Mouse (Mus musculus) B cell, adult 2 months (primary cell): ENCODE data around the gene Cenps.
"Not testable (repeated sequence)": the region's sequence is repeated elsewhere in the genome, so short reads cannot be mapped to it uniquely, and the experiment has no call there.

Source experiments
- DNase-seq, 2 experiments: peaks; one replicate each; pipeline ENCODE4 v3.0.0; 2022

Gene Cenps

GRCm38 (mm10) chr4:149136982-149137770 is at the start of gene Cenps:
Cenps (minus strand) TSS chr4:149137629.
- peak; percentile 93 to 95 for DNase-seq

GRCm38 (mm10) chr4:149182755-149183154 is 45.3 kb upstream of the Cenps start:
- peak; percentile 36 to 40 for DNase-seq

- DNase-seq = no peak
Observed at GRCm38 (mm10) chr4:149182192-149182591, 44.8 kb upstream of the Cenps start.

- DNase-seq = no peak
Observed at GRCm38 (mm10) chr4:149179573-149179972, 42.1 kb upstream of the Cenps start.

GRCm38 (mm10) chr4:149179160-149179559 is 41.7 kb upstream of the Cenps start:
- DNase-seq = no peak

- no peak for DNase-seq
Observed at GRCm38 (mm10) chr4:149178328-149178727, 40.9 kb upstream of the Cenps start.

- DNase-seq = no peak
Observed at GRCm38 (mm10) chr4:149177046-149177445, 39.6 kb upstream of the Cenps start.

- no peak for DNase-seq
Observed at GRCm38 (mm10) chr4:149176645-149177044, 39.2 kb upstream of the Cenps start.

GRCm38 (mm10) chr4:149173661-149174060 is 36.2 kb upstream of the Cenps start:
- DNase-seq = no peak

GRCm38 (mm10) chr4:149172666-149173065 is 35.2 kb upstream of the Cenps start:
- no peak for DNase-seq

- no peak for DNase-seq
Observed at GRCm38 (mm10) chr4:149172083-149172482, 34.7 kb upstream of the Cenps start.

GRCm38 (mm10) chr4:149171581-149171981 is 34.2 kb upstream of the Cenps start:
- DNase-seq = no peak

- no peak for DNase-seq
Observed at GRCm38 (mm10) chr4:149170394-149170931, 33.0 kb upstream of the Cenps start.

- DNase-seq = not testable (repeated sequence)
Observed at GRCm38 (mm10) chr4:149169926-149170325, 32.5 kb upstream of the Cenps start.

GRCm38 (mm10) chr4:149168016-149168415 is 30.6 kb upstream of the Cenps start:
- no peak for DNase-seq

GRCm38 (mm10) chr4:149166957-149167611 is 29.7 kb upstream of the Cenps start:
- peak; percentile 62 to 64 for DNase-seq

- peak; percentile 94 to 96 for DNase-seq
Observed at GRCm38 (mm10) chr4:149166215-149166946, 29.0 kb upstream of the Cenps start, which contains the start of gene Pgd. Pgd (minus strand) TSS chr4:149166771.

GRCm38 (mm10) chr4:149164150-149164549 is 26.7 kb upstream of the Cenps start:
- DNase-seq = no peak

GRCm38 (mm10) chr4:149163196-149163595 is 25.8 kb upstream of the Cenps start:
- DNase-seq = no peak

- DNase-seq = no peak
Observed at GRCm38 (mm10) chr4:149161166-149161565, 23.7 kb upstream of the Cenps start.

GRCm38 (mm10) chr4:149159891-149160290 is 22.5 kb upstream of the Cenps start:
- DNase-seq = no peak

GRCm38 (mm10) chr4:149159203-149159602 is 21.8 kb upstream of the Cenps start:
- DNase-seq = no peak

GRCm38 (mm10) chr4:149157415-149157973 is 20.1 kb upstream of the Cenps start:
- no peak for DNase-seq
